Mouse (Mus musculus): ENCODE data around the gene Tsga10ip. TPM values are rescaled to one million over a fixed set of nuclear protein-coding genes. Genes with fewer than 3 reads are reported as not detected.
A peak's percentile ranks its signal among the peaks of the same experiment; 100 is the strongest.
"Not testable (repeated sequence)": the region's sequence is repeated elsewhere in the genome, so short reads cannot be mapped to it uniquely, and the experiment has no call there.

Tsga10ip gene
- polyA plus RNA-seq, 1 experiment from 2014 or later = 1.7 TPM

DNA sequence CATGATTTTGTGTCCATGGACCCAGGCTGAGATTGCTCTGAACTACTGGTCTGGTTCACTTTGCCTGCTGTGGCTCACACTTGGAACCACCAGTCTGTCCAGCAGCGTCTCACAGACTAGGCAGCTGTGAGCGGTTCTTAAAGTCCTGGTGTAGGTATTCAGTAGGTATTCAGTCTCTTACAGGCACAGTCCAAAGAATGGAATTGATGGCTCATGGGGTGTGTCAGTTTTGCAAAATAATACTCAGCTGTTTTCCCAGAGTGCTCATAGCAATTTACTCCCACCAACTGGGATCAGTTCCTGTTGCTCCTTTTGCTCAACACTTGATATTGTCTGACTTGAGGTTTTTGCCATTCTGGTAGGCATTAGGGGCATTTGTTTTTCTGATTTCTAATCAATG lies 40.1 kb downstream of the Tsga10ip start:
- Histone ChIP-seq H3K27ac (ENCODE audit: low read depth, low read length) (no peak overlapping the region), H3K36me3 (ENCODE audit: control insufficient read depth, insufficient read depth, low read length) (peaks cover 9% of the 10 kb centered on the region), H3K4me1 (ENCODE audit: control insufficient read depth, insufficient read depth, low read length) (peaks cover 3% of the 10 kb centered on the region; the same call in 1 of the 2 replicates), H3K9ac (ENCODE audit: low read depth, low read length) (no peak overlapping the region), H3K27me3 (ENCODE audit: control insufficient read depth, insufficient read depth, low read length) (no peaks in the 10 kb centered on the region), H3K4me2 (no peak overlapping the region), H3K4me3 (ENCODE audit: low read depth, low read length) (no peak overlapping the region), H3K9me3 (replicated peaks; ENCODE audit: control insufficient read depth, low read length) (no peaks in the 10 kb centered on the region)
- 78% methylated on average over 2 of the region's 2 CpGs for WGBS (ENCODE audit: insufficient replicate concordance)
- no peak for ATAC-seq (replicated peaks; ENCODE audit: insufficient number of reproducible peaks, low FRiP score, low TSS enrichment)

DNA sequence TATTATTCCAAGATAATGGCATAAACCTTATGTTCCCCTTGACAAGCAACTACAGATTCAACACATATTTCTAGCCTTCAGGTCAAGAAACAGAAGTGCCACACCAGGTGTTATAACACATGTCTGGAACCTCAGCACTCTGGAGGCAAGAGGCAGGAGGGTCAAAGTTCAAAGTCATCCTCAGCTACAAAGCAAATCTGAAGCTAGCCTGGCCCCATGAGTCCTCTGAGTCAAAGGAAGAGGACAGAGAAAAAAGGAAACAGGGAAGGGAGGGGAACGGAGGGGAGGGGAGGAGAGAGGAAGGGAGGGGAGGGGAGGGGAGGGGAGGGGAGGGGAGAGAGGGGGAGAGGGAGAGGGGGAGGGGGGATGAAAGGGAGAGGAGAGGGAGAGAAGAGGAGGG lies 46.2 kb downstream of the Tsga10ip start:
- H3K27me3 ChIP-seq (ENCODE audit: control insufficient read depth, insufficient read depth, low read length) = no peaks in the 10 kb centered on the region
- no peak overlapping the region for H3K4me3 ChIP-seq (ENCODE audit: low read depth, low read length)
- H3K27ac ChIP-seq (ENCODE audit: low read depth, low read length) = no peak overlapping the region
- no CpG with 5 or more reads among the region's 1 CpGs for WGBS (ENCODE audit: insufficient replicate concordance)
- no peak for ATAC-seq (replicated peaks; ENCODE audit: insufficient number of reproducible peaks, low FRiP score, low TSS enrichment)
- no peaks in the 10 kb centered on the region for H3K36me3 ChIP-seq (ENCODE audit: control insufficient read depth, insufficient read depth, low read length)
- H3K4me1 ChIP-seq (ENCODE audit: control insufficient read depth, insufficient read depth, low read length) = no peaks in the 10 kb centered on the region
- H3K4me2 ChIP-seq = no peak overlapping the region
- no peak overlapping the region for H3K9ac ChIP-seq (ENCODE audit: low read depth, low read length)
- no peaks in the 10 kb centered on the region for H3K9me3 ChIP-seq (replicated peaks; ENCODE audit: control insufficient read depth, low read length)

- Histone ChIP-seq H3K27me3 (ENCODE audit: control insufficient read depth, insufficient read depth, low read length) (no peaks in the 10 kb centered on the region), H3K4me2 (no peak overlapping the region), H3K9me3 (replicated peaks; ENCODE audit: control insufficient read depth, low read length) (no peaks in the 10 kb centered on the region), H3K9ac (ENCODE audit: low read depth, low read length) (no peak overlapping the region), H3K4me3 (ENCODE audit: low read depth, low read length) (no peak overlapping the region), H3K27ac (ENCODE audit: low read depth, low read length) (no peak overlapping the region), H3K4me1 (ENCODE audit: control insufficient read depth, insufficient read depth, low read length) (0 out of 2 replicates have a peak, but pooled peaks cover 3% of the 10 kb centered on the region), H3K36me3 (ENCODE audit: control insufficient read depth, insufficient read depth, low read length) (no peaks in the 10 kb centered on the region)
- WGBS (ENCODE audit: insufficient replicate concordance) = 64% methylated on average over 2 of the region's 2 CpGs
- ATAC-seq (replicated peaks; ENCODE audit: insufficient number of reproducible peaks, low FRiP score, low TSS enrichment) = no peak
These were observed 48.7 kb downstream of the Tsga10ip start for GRCm38 (mm10) chr19:5353609-5354008.

- 59% methylated on average over 6 of the region's 6 CpGs for WGBS (ENCODE audit: insufficient replicate concordance)
- H3K27ac ChIP-seq (ENCODE audit: low read depth, low read length); H3K36me3 ChIP-seq (ENCODE audit: control insufficient read depth, insufficient read depth, low read length); ATAC-seq (replicated peaks; ENCODE audit: insufficient number of reproducible peaks, low FRiP score, low TSS enrichment); H3K9me3 ChIP-seq (replicated peaks; ENCODE audit: control insufficient read depth, low read length); H3K4me1 ChIP-seq (ENCODE audit: control insufficient read depth, insufficient read depth, low read length); H3K27me3 ChIP-seq (ENCODE audit: control insufficient read depth, insufficient read depth, low read length): not testable (repeated sequence)
- Histone ChIP-seq H3K4me2 (peak within 1 kb of the TSS; percentile 87), H3K9ac (ENCODE audit: low read depth, low read length) (peak within 1 kb of the TSS; percentile 66), H3K4me3 (ENCODE audit: low read depth, low read length) (peak within 1 kb of the TSS; percentile 46)
These were observed 52.8 kb downstream of the Tsga10ip start, which contains the start of gene Cst6 for GRCm38 (mm10) chr19:5349502-5349873. Cst6 (minus strand) TSS chr19:5349574.

DNA sequence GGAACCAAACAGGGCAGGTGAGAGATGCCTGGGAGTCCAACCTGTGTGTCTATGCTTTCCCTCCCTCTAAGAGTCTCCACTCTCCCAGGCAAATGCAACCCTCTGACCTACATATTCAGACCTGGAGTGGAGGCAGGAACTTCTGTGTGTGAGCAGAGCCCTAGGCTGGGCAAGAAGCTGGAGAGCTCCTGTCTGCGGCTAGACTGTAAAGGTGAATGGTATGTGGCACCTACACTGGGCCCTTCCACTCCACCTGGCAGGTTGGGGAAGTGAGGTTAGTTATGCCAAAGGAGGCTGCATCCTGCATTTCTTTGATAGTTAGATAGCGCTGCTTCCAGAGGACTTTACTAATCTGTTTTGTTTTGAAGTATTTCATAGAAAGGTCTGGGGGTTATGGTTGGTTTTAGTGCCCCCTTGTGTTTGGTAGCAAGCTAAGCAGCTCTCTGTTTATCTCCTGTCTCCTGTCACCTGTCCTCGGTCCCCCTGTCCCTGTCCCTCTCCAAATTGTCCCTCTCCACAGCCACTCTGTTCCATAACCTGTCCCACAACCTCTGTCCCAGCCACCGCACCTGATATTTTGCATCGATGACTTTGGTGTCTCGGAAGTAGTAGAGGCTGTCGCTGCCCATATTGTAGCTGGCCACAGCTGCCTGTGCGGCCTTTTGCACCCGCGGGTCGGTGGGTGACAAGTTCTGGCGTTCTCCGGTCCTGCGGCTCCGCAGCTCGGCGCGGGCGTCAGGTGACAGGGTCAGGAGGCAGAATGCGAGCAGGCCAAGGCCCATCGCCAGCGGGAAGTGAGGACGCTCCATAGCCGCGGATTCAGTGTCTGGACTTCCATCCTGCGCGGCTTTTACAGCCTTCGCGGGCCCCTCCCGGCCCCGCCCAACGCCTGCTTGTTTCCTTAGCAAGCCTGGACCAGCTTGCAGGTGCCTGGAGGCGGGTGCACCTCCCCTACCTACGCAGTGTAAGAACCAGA lies 53.5 kb downstream of the Tsga10ip start:
- Histone ChIP-seq H3K27ac (ENCODE audit: low read depth, low read length) (no peak overlapping the region), H3K9me3 (replicated peaks; ENCODE audit: control insufficient read depth, low read length) (no peaks in the 10 kb centered on the region), H3K27me3 (ENCODE audit: control insufficient read depth, insufficient read depth, low read length) (no peaks in the 10 kb centered on the region), H3K36me3 (ENCODE audit: control insufficient read depth, insufficient read depth, low read length) (no peaks in the 10 kb centered on the region), H3K4me2 (peak overlapping the region; percentile 87), H3K9ac (ENCODE audit: low read depth, low read length) (peak overlapping the region; percentile 66), H3K4me3 (ENCODE audit: low read depth, low read length) (peak overlapping the region; percentile 46), H3K4me1 (ENCODE audit: control insufficient read depth, insufficient read depth, low read length) (0 out of 2 replicates have a peak, but pooled peaks cover 3% of the 10 kb centered on the region)
- 7% methylated on average over 34 of the region's 34 CpGs for WGBS (ENCODE audit: insufficient replicate concordance)
- no peak for ATAC-seq (replicated peaks; ENCODE audit: insufficient number of reproducible peaks, low FRiP score, low TSS enrichment)

- no peak overlapping the region for H3K4me3 ChIP-seq (ENCODE audit: low read depth, low read length)
- no peaks in the 10 kb centered on the region for H3K9me3 ChIP-seq (replicated peaks; ENCODE audit: control insufficient read depth, low read length)
- ATAC-seq (replicated peaks; ENCODE audit: insufficient number of reproducible peaks, low FRiP score, low TSS enrichment) = no peak; the same call in 1 of the 2 replicates
- WGBS (ENCODE audit: insufficient replicate concordance) = 71% methylated on average over 6 of the region's 6 CpGs
- H3K9ac ChIP-seq (ENCODE audit: low read depth, low read length) = no peak overlapping the region
- H3K4me2 ChIP-seq = no peak overlapping the region
- H3K27me3 ChIP-seq (ENCODE audit: control insufficient read depth, insufficient read depth, low read length) = no peaks in the 10 kb centered on the region
- 0 out of 2 replicates have a peak, but pooled peaks cover 3% of the 10 kb centered on the region for H3K4me1 ChIP-seq (ENCODE audit: control insufficient read depth, insufficient read depth, low read length)
- no peak overlapping the region for H3K27ac ChIP-seq (ENCODE audit: low read depth, low read length)
- H3K36me3 ChIP-seq (ENCODE audit: control insufficient read depth, insufficient read depth, low read length) = no peaks in the 10 kb centered on the region
These were observed 54.3 kb downstream of the Tsga10ip start for GRCm38 (mm10) chr19:5348064-5348463.

DNA sequence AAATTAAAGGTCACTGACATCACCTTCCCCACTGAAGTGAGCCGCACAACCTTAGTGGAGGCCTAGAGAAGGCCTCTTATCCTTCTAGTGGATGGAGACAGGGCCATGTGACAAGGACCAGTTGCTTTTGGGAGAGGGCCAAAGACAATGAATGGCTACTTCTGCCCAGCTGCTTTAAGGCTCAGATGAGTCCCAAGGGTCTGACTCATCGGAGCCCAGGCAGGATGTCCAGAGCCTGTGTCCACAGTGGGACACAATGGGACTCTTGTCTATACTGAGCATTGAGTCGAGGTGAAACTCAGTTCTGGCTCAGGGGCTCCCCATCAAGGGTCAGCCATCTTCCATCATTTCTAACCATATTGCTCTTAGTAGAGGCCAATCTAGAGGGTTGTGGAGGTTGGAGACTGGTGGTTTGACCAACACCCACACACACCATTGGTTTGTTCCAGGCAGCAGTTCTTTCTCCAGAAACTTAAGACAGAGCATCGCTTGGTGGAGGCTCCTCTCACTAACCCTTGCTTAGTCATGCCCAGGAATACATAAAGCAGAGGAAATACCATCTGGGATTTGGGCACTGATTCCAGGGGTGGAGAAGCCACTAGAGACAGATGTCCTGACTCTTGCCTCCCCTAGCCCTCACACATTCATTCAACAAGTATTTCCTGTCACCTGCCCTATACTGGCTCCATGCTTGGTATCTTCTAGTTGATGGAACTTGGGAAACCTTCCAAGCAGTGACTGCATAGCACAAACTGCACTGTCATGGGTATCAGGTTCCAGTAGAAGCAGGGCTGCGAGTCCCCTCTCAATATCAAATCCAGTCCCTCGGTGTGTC lies 56.8 kb downstream of the Tsga10ip start:
- ATAC-seq (replicated peaks; ENCODE audit: insufficient number of reproducible peaks, low FRiP score, low TSS enrichment) = no peak; the same call in 1 of the 2 replicates
- H3K9ac ChIP-seq (ENCODE audit: low read depth, low read length) = no peak overlapping the region
- no peaks in the 10 kb centered on the region for H3K9me3 ChIP-seq (replicated peaks; ENCODE audit: control insufficient read depth, low read length)
- H3K36me3 ChIP-seq (ENCODE audit: control insufficient read depth, insufficient read depth, low read length) = no peaks in the 10 kb centered on the region
- peak overlapping the region; percentile 54; the same call in 1 of the 2 replicates for H3K27ac ChIP-seq (ENCODE audit: low read depth, low read length)
- 0 out of 2 replicates have a peak, but pooled peaks cover 3% of the 10 kb centered on the region for H3K4me1 ChIP-seq (ENCODE audit: control insufficient read depth, insufficient read depth, low read length)
- no peaks in the 10 kb centered on the region for H3K27me3 ChIP-seq (ENCODE audit: control insufficient read depth, insufficient read depth, low read length)
- WGBS (ENCODE audit: insufficient replicate concordance) = 71% methylated on average over 6 of the region's 6 CpGs
- no peak overlapping the region for H3K4me3 ChIP-seq (ENCODE audit: low read depth, low read length)
- H3K4me2 ChIP-seq = no peak overlapping the region

GRCm38 (mm10) chr19:5341360-5341759 lies 61.0 kb downstream of the Tsga10ip start:
- H3K4me2 ChIP-seq = no peak overlapping the region
- H3K9me3 ChIP-seq (replicated peaks; ENCODE audit: control insufficient read depth, low read length) = no peaks in the 10 kb centered on the region
- no peak for ATAC-seq (replicated peaks; ENCODE audit: insufficient number of reproducible peaks, low FRiP score, low TSS enrichment)
- H3K4me3 ChIP-seq (ENCODE audit: low read depth, low read length) = no peak overlapping the region
- WGBS (ENCODE audit: insufficient replicate concordance) = 87% methylated on average over 7 of the region's 7 CpGs
- H3K27ac ChIP-seq (ENCODE audit: low read depth, low read length) = no peak overlapping the region
- no peaks in the 10 kb centered on the region for H3K27me3 ChIP-seq (ENCODE audit: control insufficient read depth, insufficient read depth, low read length)
- no peaks in the 10 kb centered on the region for H3K36me3 ChIP-seq (ENCODE audit: control insufficient read depth, insufficient read depth, low read length)
- H3K9ac ChIP-seq (ENCODE audit: low read depth, low read length) = no peak overlapping the region
- H3K4me1 ChIP-seq (ENCODE audit: control insufficient read depth, insufficient read depth, low read length) = no peaks in the 10 kb centered on the region

Measured in heart, embryonic 11.5 days (tissue).